Mouse (Mus musculus) neural tube, embryonic 12.5 days (tissue): ENCODE measurements around the gene Itga2. TPM values are rescaled to one million over a fixed set of nuclear protein-coding genes. Genes with fewer than 3 reads are reported as not detected.

Source experiments
- ATAC-seq: fragments of 200-750 bp; cut with Nextera tagmentation; 2 replicates; pipeline ENCODE4 v1.8.0; 2017; ENCODE audit warnings: low read depth, mild to moderate bottlenecking, moderate TSS enrichment, moderate library complexity; ENCODE audit not compliant: low FRiP score
- H3K27ac ChIP-seq: fragments of 300-500 bp; sonication (generic); 2 replicates; pipeline ENCODE4 v1.5.1; 2016
- H3K27me3 ChIP-seq: fragments of 300-500 bp; sonication (generic); replicated peaks from 2 replicates; pipeline ENCODE4 v1.6.1; 2016; ENCODE audit warnings: mild to moderate bottlenecking
- H3K36me3 ChIP-seq: fragments of 300-500 bp; sonication (generic); 2 replicates; pipeline ENCODE4 v1.6.1; 2016; ENCODE audit warnings: mild to moderate bottlenecking
- H3K4me1 ChIP-seq: fragments of 300-500 bp; sonication (generic); 2 replicates; pipeline ENCODE4 v1.6.1; 2016
- H3K4me2 ChIP-seq: fragments of 300-500 bp; sonication (generic); replicated peaks from 2 replicates; pipeline ENCODE4 v1.6.1; 2016; ENCODE audit warnings: mild to moderate bottlenecking
- H3K4me3 ChIP-seq: fragments of 300-500 bp; sonication (generic); 2 replicates; pipeline ENCODE4 v1.5.1; 2016
- H3K9ac ChIP-seq: fragments of 300-500 bp; sonication (generic); 2 replicates; pipeline ENCODE4 v1.6.1; 2016; ENCODE audit warnings: mild to moderate bottlenecking
- H3K9me3 ChIP-seq: fragments of 300-500 bp; sonication (generic); 2 replicates; pipeline ENCODE4 v1.6.1; 2016; ENCODE audit warnings: mild to moderate bottlenecking
- WGBS: fragments of 180-500 bp; shearing (Covaris S2); methylation state at CpG from one replicate; pipeline ENCODE4 v1.1.7; 2016; 5-methylcytosine and 5-hydroxymethylcytosine counted together
- polyA plus RNA-seq: library from polyadenylated mRNA; unstranded; fragments of >200 nt; fragmentation: Nextera tagmentation; extraction: Ambion mirVana; gene quantifications from 2 replicates; pipeline ENCODE4 v1.2.1, GENCODE M21; 2016

Gene Itga2
- 1.3 and 3.0 TPM in 2 replicates for polyA plus RNA-seq

DNA sequence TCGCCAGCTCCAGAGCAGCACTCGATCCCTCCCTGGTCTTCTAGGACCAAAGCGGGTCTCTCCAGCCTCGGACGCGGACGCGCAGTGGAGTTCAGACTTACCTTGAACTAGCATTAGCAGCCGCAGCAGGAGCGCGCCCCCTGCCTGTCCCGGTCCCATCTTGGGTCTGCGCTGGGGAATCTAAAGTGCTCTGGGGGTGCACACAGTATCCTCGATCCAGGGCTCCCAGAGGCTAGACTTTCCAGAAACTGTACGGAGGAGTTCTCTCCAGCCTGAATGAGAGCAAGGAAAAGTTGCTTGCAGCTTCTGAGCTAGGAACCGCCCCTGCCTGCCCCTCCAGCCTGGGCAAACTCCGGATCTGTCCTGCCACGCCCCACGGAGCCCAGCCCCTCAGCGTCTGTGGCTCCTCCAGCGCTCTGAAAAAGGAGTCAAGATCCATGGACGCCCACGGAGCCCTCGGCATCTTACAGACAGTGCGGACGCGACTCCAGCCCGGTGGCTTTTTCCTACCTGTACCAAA lies at the start of gene Itga2:
Gene Itga2, minus strand, starts transcription at position 326 of the 520 bp plus-strand sequence.
- Histone ChIP-seq H3K27ac (no peak within 1 kb of the TSS), H3K36me3 (no peaks in the 10 kb centered on the region), H3K9ac (peak within 1 kb of the TSS; percentile 44), H3K4me1 (peaks cover 7% of the 10 kb centered on the region; the same call in 1 of the 2 replicates), H3K27me3 (peaks cover 6% of the 10 kb centered on the region), H3K9me3 (no peaks in the 10 kb centered on the region), H3K4me3 (peak within 1 kb of the TSS; percentile 34), H3K4me2 (peak within 1 kb of the TSS; percentile 76)
- ATAC-seq = peak; percentile 85
- WGBS = 2% methylated on average over 28 of the region's 28 CpGs

DNA sequence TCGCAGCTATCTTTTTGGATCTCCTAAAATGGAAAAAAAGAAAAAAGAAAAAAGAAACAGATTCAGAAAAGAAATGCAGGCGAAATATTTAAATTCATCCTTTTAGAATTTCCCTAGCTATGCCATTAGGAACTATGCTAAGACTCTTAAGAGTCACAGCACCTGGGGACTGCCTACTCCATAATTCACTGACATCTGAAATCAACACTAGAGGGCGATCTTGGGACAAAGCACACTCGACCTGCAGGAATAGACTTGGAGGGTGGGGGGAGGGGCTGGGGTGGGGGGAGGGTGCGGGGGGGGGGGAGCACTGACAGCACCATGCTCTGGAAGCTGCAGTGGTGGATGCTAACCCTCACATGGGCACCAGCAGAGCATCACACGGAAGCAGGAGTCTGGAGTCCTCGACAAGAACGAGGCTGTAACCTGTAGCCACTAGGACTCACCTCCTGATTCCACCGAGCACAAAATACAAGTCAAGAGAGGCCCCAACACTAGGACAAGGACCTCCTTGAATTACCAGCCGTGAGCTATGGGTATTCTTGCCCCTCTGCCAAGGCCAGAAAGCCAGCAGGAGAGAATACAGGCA lies 49.0 kb upstream of the Itga2 start:
- H3K36me3 ChIP-seq = no peaks in the 10 kb centered on the region
- no peak overlapping the region for H3K9ac ChIP-seq
- H3K4me1 ChIP-seq = no peaks in the 10 kb centered on the region
- WGBS = 50% methylated on average over 10 of the region's 10 CpGs
- ATAC-seq = 0 out of 2 replicates have a peak, but pooled peaks have one; percentile 44
- H3K9me3 ChIP-seq = no peaks in the 10 kb centered on the region
- no peak overlapping the region for H3K27ac ChIP-seq
- no peaks in the 10 kb centered on the region for H3K27me3 ChIP-seq
- H3K4me3 ChIP-seq = no peak overlapping the region
- no peak overlapping the region for H3K4me2 ChIP-seq

DNA sequence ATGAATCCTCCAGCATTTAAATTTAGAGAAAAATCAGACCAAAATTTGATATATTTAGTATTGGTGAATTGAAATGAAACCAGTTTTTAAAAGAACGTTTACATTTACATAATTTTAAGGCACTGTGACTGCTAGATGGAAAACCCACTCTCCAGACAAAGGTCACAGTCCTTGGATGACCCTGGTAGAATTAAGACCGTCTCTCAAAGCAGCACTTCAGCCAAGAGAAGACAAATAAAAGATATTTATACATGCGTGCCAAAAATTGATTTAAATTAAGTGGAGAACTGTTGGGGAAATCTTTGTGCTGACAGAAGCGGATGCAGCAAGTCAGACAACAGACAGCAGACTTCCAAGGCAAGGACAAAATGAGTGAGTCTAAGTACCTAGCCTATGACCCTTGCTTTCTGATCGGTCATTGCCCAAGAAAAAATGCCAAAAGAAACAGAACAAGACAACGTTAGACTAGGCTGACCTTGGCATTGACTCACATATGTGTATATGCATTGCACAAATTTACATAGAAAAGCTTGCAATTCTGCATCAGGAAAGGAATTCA lies 42.7 kb upstream of the Itga2 start:
- 79% methylated on average over 6 of the region's 6 CpGs for WGBS
- no peak overlapping the region for H3K9ac ChIP-seq
- H3K4me3 ChIP-seq = no peak overlapping the region
- H3K4me2 ChIP-seq = no peak overlapping the region
- H3K36me3 ChIP-seq = no peaks in the 10 kb centered on the region
- H3K4me1 ChIP-seq = no peaks in the 10 kb centered on the region
- no peaks in the 10 kb centered on the region for H3K27me3 ChIP-seq
- no peaks in the 10 kb centered on the region for H3K9me3 ChIP-seq
- no peak overlapping the region for H3K27ac ChIP-seq
- no peak for ATAC-seq

DNA sequence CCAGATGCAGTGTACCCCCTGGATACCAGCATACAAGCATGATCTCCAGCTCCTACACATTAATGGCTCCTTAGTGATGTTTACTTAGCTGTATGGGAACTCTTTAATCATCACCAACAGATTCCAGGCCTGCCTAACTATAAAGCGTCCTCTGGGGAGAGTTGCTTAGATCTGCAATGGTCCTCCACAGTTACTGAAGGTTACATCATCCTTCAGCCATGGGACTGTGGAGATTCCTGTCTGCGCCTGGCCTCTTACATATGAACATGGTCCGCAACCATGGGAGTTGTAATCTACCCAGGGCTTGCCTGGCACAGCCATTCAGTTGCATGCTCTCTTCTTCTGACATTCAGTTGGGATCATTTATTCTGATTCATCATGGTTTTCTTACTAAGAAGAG lies 40.0 kb upstream of the Itga2 start:
- H3K36me3 ChIP-seq = no peaks in the 10 kb centered on the region
- H3K27ac ChIP-seq = no peak overlapping the region
- 94% methylated on average over 3 of the region's 3 CpGs for WGBS
- H3K27me3 ChIP-seq = no peaks in the 10 kb centered on the region
- no peaks in the 10 kb centered on the region for H3K9me3 ChIP-seq
- H3K4me1 ChIP-seq = no peaks in the 10 kb centered on the region
- no peak overlapping the region for H3K4me2 ChIP-seq
- H3K9ac ChIP-seq = no peak overlapping the region
- H3K4me3 ChIP-seq = no peak overlapping the region
- ATAC-seq = no peak

DNA sequence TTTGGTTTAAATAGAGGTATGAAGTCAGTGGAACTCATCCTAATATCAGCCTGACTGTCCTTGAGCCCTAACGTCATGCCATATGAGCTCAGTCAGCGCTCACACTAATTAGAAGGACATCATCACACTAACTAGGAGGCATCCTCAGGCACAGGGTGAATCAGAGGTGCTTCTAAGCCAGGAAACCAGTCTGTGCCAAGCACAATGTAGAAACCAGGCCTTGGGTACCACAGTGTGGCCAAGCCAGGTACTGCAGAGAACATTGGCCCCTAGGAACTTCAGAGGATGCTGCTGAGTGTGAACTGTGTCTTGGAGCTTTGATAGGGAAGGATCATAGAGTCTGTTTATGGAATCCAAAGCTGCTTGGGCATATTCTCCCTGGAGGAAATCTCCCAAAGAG lies 32.3 kb upstream of the Itga2 start:
- H3K4me1 ChIP-seq = no peaks in the 10 kb centered on the region
- no peaks in the 10 kb centered on the region for H3K9me3 ChIP-seq
- H3K9ac ChIP-seq = no peak overlapping the region
- H3K36me3 ChIP-seq = no peaks in the 10 kb centered on the region
- 25% methylated on average over 2 of the region's 2 CpGs for WGBS
- peak; percentile 90 for ATAC-seq
- no peak overlapping the region for H3K4me2 ChIP-seq
- H3K27ac ChIP-seq = no peak overlapping the region
- H3K4me3 ChIP-seq = no peak overlapping the region
- no peaks in the 10 kb centered on the region for H3K27me3 ChIP-seq

DNA sequence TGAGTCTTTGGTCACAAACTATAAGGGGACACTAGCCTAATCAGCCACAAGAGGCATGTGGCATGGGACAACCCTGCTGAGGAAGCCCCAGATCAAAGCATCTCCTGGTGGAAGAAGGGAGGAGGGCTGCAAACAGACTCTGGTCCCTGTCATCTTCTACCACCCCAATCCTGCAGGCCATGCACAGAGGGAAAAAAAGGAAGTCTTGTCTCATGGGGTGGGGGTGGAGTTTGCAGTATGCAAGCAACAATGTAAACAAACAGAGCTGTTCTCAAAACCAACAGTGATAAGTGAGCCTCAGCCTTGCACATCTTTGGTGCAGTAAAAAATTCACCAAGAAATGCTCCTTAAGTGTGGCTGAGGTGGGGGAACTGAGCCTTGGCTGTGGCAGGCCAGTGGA lies 22.6 kb upstream of the Itga2 start:
- Histone ChIP-seq H3K27me3 (no peaks in the 10 kb centered on the region), H3K4me1 (no peaks in the 10 kb centered on the region), H3K27ac (no peak overlapping the region), H3K4me2 (no peak overlapping the region), H3K9me3 (no peaks in the 10 kb centered on the region), H3K9ac (no peak overlapping the region), H3K36me3 (no peaks in the 10 kb centered on the region), H3K4me3 (no peak overlapping the region)
- ATAC-seq = no peak

DNA sequence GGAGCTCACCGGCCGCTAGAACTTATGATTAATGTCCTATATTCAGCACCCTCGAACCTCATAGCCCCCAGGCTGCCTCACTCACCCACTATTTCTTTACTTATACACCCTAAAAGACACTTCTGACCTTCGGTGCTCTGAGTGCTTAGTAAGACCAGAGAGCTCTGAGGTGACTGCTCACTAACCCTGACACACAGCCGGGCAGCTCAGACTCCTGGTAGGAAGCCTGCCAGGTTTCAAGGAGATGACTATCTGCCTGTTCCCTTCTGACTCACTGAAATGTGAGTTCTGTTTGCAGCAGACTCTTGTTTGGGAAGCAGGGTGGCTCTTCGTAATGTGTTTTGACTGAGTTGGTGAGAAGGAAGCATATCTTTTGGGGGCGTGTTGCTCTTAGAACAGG lies 1.6 kb upstream of the Itga2 start:
- H3K4me2 ChIP-seq = no peak overlapping the region
- no peak overlapping the region for H3K4me3 ChIP-seq
- H3K27me3 ChIP-seq = peaks cover 6% of the 10 kb centered on the region
- WGBS = 93% methylated on average over 7 of the region's 7 CpGs
- ATAC-seq = no peak
- H3K9ac ChIP-seq = no peak overlapping the region
- H3K4me1 ChIP-seq = peaks cover 7% of the 10 kb centered on the region; the same call in 1 of the 2 replicates
- H3K27ac ChIP-seq = no peak overlapping the region
- H3K9me3 ChIP-seq = no peaks in the 10 kb centered on the region
- H3K36me3 ChIP-seq = no peaks in the 10 kb centered on the region

DNA sequence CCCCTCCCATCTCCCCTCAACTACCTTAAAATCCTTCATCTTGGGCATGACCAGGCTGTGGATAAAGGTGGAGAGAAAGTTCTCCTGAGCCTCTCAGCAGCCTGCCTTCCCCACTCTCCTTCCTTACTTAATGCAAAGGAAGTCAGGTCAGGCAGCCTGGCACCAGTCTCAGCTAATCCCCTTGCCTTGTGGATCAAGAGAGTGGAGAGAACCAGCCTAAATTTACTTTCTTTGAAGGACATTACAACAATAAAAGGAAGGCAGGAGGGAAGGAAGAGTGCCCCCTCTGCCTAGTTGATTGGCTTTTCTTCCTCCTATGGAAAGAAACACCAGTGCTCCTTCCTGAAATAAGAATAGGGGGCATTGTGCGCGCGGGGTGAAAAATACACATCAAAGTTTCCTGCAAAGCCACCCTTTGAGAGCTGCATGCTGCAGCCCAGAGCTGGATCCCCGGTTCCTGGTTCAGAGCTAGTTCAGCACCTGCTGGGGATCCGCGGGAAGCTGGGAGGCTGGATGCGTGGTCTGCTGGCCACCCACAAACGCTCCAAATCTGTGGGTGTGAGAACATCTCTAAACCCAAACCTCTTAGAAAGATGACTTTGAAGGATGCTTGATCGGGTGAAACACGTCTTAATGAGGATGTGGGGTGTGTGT lies 777 bp downstream of the Itga2 start:
- Histone ChIP-seq H3K4me2 (peak overlapping the region; percentile 76), H3K4me3 (peak overlapping the region; percentile 34), H3K27ac (no peak overlapping the region), H3K9me3 (no peaks in the 10 kb centered on the region), H3K9ac (peak overlapping the region; percentile 44), H3K27me3 (peaks cover 6% of the 10 kb centered on the region), H3K36me3 (no peaks in the 10 kb centered on the region), H3K4me1 (peaks cover 7% of the 10 kb centered on the region; the same call in 1 of the 2 replicates)
- peak; percentile 66; the same call in 1 of the 2 replicates for ATAC-seq
- WGBS = 1% methylated on average over 10 of the region's 10 CpGs

DNA sequence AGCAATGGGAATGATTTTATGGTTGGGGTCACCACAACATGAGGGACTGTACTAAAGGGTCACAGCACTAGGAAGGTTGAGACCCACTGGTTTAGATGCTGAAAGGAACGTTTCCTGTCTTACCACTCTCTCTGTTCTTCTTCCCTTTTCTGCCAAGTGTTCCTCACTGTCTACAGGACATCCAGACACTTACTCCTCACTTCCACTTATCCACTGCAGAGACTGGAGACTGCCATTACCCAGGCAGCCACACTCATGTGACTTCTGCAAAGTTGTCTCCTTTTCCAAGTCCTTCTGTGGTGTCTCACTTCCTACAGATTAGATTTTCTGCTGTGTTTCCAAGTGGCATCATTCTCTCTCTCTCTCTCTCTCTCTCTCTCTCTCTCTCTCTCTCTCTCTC lies 7.1 kb downstream of the Itga2 start:
- no peak overlapping the region for H3K4me3 ChIP-seq
- H3K9me3 ChIP-seq = no peaks in the 10 kb centered on the region
- WGBS = 59% methylated on average over 1 of the region's 1 CpGs
- no peak for ATAC-seq
- H3K36me3 ChIP-seq = no peaks in the 10 kb centered on the region
- no peak overlapping the region for H3K4me2 ChIP-seq
- H3K4me1 ChIP-seq = no peaks in the 10 kb centered on the region; the same call in 1 of the 2 replicates
- H3K27me3 ChIP-seq = no peaks in the 10 kb centered on the region; the same call in 1 of the 2 replicates
- no peak overlapping the region for H3K27ac ChIP-seq
- H3K9ac ChIP-seq = no peak overlapping the region

DNA sequence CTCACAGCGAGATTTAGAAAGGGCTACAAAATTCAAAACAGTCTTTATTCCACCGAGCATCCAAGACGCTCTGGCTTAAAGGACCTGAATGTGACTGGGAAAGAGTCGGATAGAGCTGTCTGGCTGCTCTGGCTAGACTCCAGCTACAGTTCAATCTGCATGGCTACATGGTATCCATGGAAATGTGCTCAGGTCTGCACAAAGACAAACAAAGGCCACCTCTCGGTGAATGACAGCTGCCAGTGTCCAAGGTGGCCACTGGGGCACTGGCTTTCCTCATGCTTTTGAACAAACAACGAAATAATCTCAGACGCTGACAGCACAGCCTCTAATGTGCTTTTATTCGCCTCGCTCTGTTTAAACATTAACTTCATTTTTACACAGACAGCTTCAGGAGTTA lies 8.6 kb downstream of the Itga2 start:
- no peak overlapping the region for H3K4me3 ChIP-seq
- no peaks in the 10 kb centered on the region; the same call in 1 of the 2 replicates for H3K4me1 ChIP-seq
- no peaks in the 10 kb centered on the region for H3K27me3 ChIP-seq
- no peaks in the 10 kb centered on the region for H3K36me3 ChIP-seq
- H3K27ac ChIP-seq = no peak overlapping the region
- WGBS = 30% methylated on average over 9 of the region's 9 CpGs
- no peak overlapping the region for H3K9ac ChIP-seq
- H3K9me3 ChIP-seq = no peaks in the 10 kb centered on the region
- peak; percentile 93 for ATAC-seq
- peak overlapping the region; percentile 41 for H3K4me2 ChIP-seq

DNA sequence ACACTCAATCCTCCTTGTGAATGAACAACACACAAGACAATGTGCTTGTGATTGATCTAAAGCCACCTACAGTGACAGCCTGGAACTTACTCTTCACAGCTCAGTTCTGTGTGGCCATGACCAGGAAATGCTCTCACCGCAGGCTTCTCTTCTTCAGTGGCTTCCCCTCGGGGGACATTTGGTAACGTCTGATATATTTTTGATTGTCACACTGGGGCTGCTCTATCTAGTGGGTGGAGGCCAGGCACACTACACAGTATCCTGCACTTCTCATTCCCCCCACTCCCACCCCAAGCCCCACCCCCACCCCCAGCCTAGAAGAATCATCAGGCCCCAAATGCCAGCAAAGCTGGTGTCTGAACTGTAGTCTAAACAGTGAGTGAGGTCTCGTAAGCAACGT lies 16.1 kb downstream of the Itga2 start:
- WGBS = 65% methylated on average over 5 of the region's 5 CpGs
- no peak overlapping the region for H3K9ac ChIP-seq
- no peaks in the 10 kb centered on the region for H3K36me3 ChIP-seq
- no peaks in the 10 kb centered on the region for H3K9me3 ChIP-seq
- no peak for ATAC-seq
- H3K27ac ChIP-seq = no peak overlapping the region
- no peaks in the 10 kb centered on the region for H3K27me3 ChIP-seq
- H3K4me3 ChIP-seq = no peak overlapping the region
- no peaks in the 10 kb centered on the region for H3K4me1 ChIP-seq
- no peak overlapping the region for H3K4me2 ChIP-seq

DNA sequence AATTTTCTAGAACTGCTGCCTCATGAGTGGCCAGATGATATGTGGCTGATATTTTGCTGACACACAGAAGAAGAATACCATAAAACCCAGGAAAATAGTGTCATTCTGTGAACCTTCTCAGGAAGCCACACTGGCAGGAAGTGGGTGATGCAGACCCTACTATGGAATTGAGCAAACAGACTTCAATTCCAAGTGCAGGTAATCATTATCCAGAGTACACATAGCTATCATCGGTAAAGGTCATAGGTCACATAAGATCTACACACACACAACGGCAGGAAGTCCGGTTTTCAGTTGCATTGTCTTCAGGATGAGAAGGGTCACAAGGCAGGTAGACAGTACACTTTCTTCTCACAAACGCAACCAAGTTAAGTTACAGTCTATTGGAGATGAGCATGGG lies 16.9 kb downstream of the Itga2 start:
- H3K4me2 ChIP-seq = no peak overlapping the region
- H3K9me3 ChIP-seq = no peaks in the 10 kb centered on the region
- no peak overlapping the region for H3K27ac ChIP-seq
- H3K9ac ChIP-seq = no peak overlapping the region
- H3K4me1 ChIP-seq = no peaks in the 10 kb centered on the region
- H3K4me3 ChIP-seq = no peak overlapping the region
- no peaks in the 10 kb centered on the region for H3K36me3 ChIP-seq
- ATAC-seq = no peak
- WGBS = 90% methylated on average over 4 of the region's 4 CpGs
- H3K27me3 ChIP-seq = no peaks in the 10 kb centered on the region
